Mouse (Mus musculus) frontal cortex, adult 2 months (tissue): Measurements from ENCODE around the gene Lmf1. TPM values are rescaled to one million over a fixed set of nuclear protein-coding genes. Genes with fewer than 3 reads are reported as not detected.

Experiments used
- DNase-seq, 2 experiments: peaks; one replicate each; pipeline ENCODE4 v3.0.0; 2022; ENCODE audit warnings: low spot score in 1 of 2; ENCODE audit errors: extremely low spot score in 1 of 2
- polyA plus RNA-seq: library from polyadenylated mRNA; depleted of rRNA; stranded (reverse); fragments of >200 nt; gene quantifications from 2 replicates; pipeline ENCODE4 v1.2.3, GENCODE M21; 2012; rRNA removed

Gene Lmf1
- polyA plus RNA-seq, 1 experiment = 17.1 TPM

- DNase-seq = no peak
These were observed 102.8 kb downstream of the Lmf1 start for GRCm38 (mm10) chr17:25681636-25682035.

- no peak for DNase-seq
These were observed 107.4 kb downstream of the Lmf1 start for GRCm38 (mm10) chr17:25686323-25686722.

GRCm38 (mm10) chr17:25688922-25689321, 110.0 kb downstream of the Lmf1 start:
- DNase-seq = no peak

DNA sequence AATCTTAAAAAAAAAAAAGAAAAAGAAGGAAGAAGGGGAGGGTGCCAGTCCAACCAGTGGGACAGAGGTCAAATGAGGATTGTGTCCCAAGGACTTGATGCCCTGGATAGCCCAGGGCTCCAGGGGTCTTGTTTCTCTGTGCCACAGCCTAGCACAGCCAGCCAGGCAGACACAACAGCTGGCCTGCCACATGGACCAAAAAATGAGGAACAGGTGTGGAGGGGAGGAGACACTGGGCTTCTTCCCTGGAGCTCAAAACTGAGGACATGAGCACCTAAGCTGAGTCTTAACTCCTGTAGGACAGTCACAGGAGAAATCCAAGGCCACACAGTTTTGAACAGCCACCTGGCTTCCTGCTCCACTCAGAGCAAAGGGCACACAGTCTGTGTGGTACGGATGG, 117.4 kb downstream of the Lmf1 start:
- DNase-seq = no peak

- peak in 1 of 2 experiments; percentile 93 for DNase-seq
These were observed 119.6 kb downstream of the Lmf1 start for GRCm38 (mm10) chr17:25698446-25698845.

- DNase-seq = no peak
These were observed 122.1 kb downstream of the Lmf1 start for GRCm38 (mm10) chr17:25700863-25701496.

DNA sequence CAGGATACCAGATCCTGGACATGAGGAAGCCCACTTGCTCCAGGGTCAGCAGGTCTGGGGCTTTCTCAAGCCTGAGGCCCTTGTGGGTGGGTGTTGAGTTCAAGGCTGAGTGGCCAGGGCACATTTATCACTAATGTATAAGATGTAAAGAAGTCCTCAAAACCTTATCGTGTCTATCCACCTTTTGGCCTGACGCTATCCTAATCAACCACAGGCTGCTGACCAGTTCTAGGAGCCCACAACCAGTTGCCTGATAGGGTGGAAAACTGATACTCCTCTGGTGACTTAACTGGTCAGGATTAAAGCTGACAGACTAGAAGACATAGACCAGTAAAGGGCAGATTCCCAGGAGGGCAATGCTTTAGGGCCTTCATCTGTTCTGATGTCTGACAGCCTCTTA, 131.1 kb downstream of the Lmf1 start:
- no peak for DNase-seq

DNA sequence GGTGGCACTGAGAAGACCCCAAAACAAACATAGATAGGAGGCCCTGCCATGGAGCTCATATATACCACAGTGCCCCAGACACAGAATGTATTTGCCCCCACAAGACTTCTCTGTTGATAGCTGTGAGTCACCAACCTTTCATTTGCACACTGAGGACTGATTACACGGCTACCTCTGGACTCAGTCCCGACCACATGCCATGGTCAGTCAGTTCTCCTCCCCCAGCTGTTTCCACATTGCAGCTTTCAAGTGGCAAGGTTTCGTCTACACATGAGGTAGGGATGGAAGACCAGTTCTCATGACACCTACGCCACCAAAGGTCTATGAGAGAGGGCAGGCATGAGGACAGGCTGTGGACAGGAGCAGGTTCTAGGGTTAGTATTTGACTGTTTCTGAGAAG, 132.3 kb downstream of the Lmf1 start:
- DNase-seq = no peak

Other genes starting within 250 kb of the Lmf1 start
- not detected in 2 replicates for gene Tpsab1, start 233.5 kb upstream of the Lmf1 start, polyA plus RNA-seq
- gene Tpsb2, start 212.8 kb upstream of the Lmf1 start, polyA plus RNA-seq = not detected in 2 replicates
- gene Tpsg1, start 209.8 kb upstream of the Lmf1 start, polyA plus RNA-seq = not detected in 2 replicates
- gene Cacna1h, start 145.3 kb upstream of the Lmf1 start, polyA plus RNA-seq = 72.9 and 77.0 TPM in 2 replicates
- 0.61 and 1.1 TPM in 2 replicates for gene Tekt4, start 124.5 kb upstream of the Lmf1 start, polyA plus RNA-seq
- gene Sstr5, start 81.8 kb upstream of the Lmf1 start, polyA plus RNA-seq = 0.08 and 0.11 TPM in 2 replicates
- 41.2 and 43.2 TPM in 2 replicates for gene Sox8, start 8.4 kb upstream of the Lmf1 start, polyA plus RNA-seq
- 330 and 335 TPM in 2 replicates for gene Gng13, start 138.1 kb downstream of the Lmf1 start, polyA plus RNA-seq
- gene Chtf18, start 148.3 kb downstream of the Lmf1 start, polyA plus RNA-seq = 2.5 and 2.9 TPM in 2 replicates
- gene Rpusd1, start 148.6 kb downstream of the Lmf1 start, polyA plus RNA-seq = 98.8 and 117 TPM in 2 replicates
- gene Mslnl, start 157.0 kb downstream of the Lmf1 start, polyA plus RNA-seq = 0.16 and 0.88 TPM in 2 replicates
- 2.9 and 3.0 TPM in 2 replicates for gene Msln, start 175.3 kb downstream of the Lmf1 start, polyA plus RNA-seq
- gene Narfl, start 194.7 kb downstream of the Lmf1 start, polyA plus RNA-seq = 35.9 and 38.5 TPM in 2 replicates
- 223 and 246 TPM in 2 replicates for gene Haghl, start 206.6 kb downstream of the Lmf1 start, polyA plus RNA-seq
- 0.06 and 0.08 TPM in 2 replicates for gene Ccdc78, start 207.5 kb downstream of the Lmf1 start, polyA plus RNA-seq
- 158 and 169 TPM in 2 replicates for gene Fam173a, start 213.8 kb downstream of the Lmf1 start, polyA plus RNA-seq
- gene AC134908.4, start 216.6 kb downstream of the Lmf1 start, polyA plus RNA-seq = 1.4 and 2.0 TPM in 2 replicates
- 159 and 186 TPM in 2 replicates for gene Metrn, start 218.1 kb downstream of the Lmf1 start, polyA plus RNA-seq
- gene Fbxl16, start 230.0 kb downstream of the Lmf1 start, polyA plus RNA-seq = 604 and 691 TPM in 2 replicates
- 34.8 and 40.0 TPM in 2 replicates for gene Wdr24, start 244.5 kb downstream of the Lmf1 start, polyA plus RNA-seq
- 65.0 and 65.6 TPM in 2 replicates for gene Jmjd8, start 249.8 kb downstream of the Lmf1 start, polyA plus RNA-seq